Mouse (Mus musculus) right cerebral cortex, postnatal 25 days (tissue): ENCODE results near the gene Pilra.
"Not testable (repeated sequence)": the region's sequence is repeated elsewhere in the genome, so short reads cannot be mapped to it uniquely, and the experiment has no call there.

Experiments used
- DNase-seq: peaks from one replicate; pipeline ENCODE4 v3.0.0; 2022

Gene Pilra

DNA sequence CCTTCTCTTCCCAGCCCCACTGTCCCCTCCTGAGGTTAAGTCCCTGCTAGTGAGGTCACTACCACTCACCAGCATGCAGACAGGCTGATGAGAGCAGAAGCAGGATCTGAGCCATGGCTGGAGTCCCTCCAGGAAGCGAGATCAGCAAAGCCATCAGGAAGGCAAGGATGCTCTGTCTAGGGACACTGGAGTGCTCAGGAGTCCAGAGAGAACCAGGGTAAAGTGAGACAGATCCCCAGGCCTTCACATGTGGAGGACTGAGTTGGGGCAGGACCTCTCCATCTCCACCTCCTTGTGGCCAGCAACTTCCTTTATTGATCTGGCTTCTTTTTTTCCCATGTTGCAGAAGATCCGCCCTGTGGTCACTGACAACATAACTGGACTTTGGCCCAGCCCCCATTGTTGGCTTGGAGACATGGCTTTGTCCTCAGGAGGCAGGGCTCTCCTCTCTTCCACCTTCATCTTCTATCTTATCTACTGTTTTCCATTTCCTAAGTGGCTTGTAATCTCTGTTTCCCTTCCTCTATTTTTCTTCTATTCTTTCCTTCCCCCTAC is at the start of gene Pilra:
Gene Pilra, minus strand, starts transcription at position 316 of the 555 bp plus-strand sequence.
- not testable (repeated sequence) for DNase-seq

DNA sequence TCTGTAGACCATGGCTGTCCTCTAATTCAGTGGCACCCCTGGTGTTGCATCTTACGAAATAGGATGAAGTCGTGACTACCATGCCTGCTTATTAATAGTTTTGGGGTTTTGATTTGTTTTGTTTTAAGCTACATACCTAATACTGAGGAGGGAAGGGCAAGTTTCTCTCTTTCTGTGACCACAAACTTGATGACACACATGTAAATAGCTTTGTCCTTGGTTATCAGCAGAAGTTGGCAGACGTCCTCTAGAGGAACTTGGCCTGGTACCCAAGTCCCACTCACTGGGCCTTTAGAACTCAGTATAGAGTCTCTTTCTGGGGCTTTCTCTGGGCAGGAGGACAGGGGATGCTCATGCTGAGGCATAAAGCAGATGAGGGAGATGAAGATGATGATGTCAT is 47.3 kb upstream of the Pilra start:
- no peak for DNase-seq

DNA sequence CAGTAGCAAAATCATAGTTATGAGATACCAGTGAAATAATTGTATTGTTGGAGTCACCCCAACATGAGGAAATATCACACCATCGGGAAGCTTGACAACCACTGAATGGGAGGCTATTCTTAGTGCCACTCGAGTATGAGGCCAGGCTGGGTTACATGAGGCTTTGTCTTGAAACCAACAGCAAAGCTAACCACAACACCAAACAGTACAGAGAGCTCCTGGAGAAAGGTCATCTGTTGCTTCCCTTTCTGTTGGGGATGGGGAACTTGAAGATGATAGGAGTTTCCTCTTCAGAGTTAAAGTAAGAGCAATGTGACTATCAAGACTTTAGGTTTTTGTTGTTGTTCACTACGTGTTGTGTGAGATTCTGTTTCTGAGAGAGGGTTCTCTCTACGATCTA is 46.8 kb upstream of the Pilra start:
- no peak for DNase-seq

DNA sequence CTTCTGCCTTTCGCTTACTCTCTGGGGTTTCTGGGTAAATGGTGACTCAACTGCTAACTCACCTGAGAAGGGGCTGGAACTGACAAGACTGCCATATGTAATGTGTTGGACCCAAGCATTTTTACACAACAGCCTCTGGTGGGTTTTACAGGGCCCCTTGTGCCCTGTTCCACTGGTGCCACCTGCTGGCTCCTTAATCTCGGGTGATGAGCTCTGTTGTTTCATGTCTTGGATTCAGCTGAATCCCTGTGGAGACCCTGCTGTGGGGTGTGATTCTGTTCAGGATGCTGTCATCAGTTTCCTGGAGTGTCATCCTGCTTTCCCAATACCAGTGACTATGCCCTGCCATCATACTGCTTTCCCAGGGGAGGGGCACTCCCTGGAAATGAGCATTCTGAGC is 41.8 kb upstream of the Pilra start:
- no peak for DNase-seq

DNA sequence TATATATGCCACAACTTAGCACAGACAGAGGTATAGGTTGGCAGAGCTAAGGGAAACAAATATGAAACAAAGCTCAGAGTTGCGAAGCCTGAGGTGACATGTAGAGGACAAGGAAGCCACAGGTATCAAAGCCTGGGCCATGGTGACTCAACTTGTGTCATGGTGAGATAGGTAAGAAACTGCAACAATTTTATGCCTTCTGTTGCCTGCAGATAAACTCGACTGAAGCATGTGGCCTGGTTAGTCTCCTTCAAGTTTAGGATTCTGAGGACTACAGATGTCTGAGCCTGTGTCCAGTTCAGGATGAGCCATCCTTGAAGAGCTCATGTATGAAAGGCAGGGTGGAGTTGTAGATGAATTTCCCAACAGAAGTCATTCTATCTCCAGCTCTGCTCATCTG is 39.0 kb upstream of the Pilra start:
- no peak for DNase-seq

DNA sequence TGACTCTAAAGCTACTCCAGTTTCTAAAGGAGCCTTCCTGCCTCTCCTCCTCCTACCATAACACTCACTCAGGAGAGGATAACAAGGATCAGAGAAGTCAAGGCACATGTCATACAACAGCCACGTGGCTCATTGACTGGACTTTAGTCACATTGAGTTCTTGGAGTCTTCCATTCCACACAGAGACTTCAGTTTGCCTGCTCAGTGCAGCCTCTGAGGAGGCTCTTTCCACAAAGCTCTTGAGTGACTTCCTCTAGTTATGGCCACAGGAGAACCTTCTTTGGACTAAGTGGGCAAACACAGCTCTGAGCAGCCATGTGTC is 36.3 kb upstream of the Pilra start:
- DNase-seq: not testable (repeated sequence)

DNA sequence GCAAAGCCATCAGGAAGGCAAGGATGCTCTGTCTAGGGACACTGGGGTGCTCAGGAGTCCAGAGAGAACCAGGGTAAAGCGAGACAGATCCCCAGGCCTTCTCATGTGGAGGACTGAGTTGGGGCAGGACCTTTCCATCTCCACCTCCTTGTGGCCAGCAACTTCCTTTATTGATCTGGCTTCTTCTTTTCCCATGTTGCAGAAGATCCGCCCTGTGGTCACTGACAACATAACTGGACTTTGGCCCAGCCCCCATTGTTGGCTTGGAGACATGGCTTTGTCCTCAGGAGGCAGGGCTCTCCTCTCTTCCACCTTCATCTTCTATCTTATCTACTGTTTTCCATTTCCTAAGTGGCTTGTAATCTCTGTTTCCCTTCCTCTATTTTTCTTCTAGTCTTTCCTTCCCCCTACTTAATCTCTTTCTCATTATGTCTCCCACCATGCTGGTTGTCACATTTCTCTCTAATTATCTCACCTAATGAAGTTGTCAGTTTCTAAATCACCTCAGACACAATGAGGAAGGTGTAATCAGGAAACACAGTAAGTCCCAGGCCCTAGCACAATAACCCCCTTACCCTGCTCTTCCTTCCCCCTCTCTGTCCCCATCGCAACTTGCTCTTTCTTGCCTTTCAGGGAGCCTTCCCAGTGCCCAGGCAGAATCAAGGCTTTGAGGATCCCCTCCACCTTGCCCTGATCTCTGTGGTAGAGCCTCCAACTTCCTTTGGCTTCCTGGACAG is 35.7 kb upstream of the Pilra start, which contains the start of gene Pilrb2:
Gene Pilrb2, minus strand, starts transcription at position 172 of the 737 bp plus-strand sequence.
- not testable (repeated sequence) for DNase-seq

DNA sequence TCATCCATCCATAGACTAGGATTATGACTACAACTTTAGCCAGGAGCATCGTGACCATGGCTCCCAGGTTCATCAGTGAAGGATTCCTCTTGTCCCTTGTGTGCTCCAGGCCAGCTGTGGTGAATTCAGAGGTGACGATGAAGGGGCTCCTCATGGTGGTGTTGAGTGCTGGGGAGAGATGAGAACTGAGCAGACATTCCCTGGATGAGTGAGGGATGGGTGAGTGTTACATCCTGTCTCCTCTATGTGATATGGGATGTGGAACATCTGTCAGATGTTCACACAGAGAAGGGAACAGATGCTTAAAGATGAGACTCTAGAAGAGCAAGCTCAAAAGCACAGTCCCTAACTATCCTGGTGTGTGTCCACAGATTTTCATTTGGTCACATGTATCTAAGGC is 32.5 kb upstream of the Pilra start:
- DNase-seq: not testable (repeated sequence)

DNA sequence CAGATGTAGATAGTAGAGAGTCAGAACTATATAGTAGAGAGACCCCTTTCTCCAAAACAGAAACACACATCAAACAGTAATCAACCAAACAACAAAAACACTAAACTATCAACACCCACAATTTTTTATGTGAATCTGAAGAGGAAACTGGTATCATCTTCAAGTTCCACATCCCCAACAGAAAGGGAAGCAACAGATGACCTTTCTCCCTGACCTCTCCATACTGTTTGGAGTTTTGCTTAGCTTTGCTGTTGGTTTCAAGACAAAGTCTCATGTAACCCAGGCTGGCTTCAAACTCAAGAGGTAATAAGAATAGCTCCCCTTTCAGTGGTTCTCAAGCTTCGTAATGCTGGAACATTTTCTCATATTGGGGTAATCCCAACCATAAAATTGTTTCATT is 27.9 kb upstream of the Pilra start:
- not testable (repeated sequence) for DNase-seq

DNA sequence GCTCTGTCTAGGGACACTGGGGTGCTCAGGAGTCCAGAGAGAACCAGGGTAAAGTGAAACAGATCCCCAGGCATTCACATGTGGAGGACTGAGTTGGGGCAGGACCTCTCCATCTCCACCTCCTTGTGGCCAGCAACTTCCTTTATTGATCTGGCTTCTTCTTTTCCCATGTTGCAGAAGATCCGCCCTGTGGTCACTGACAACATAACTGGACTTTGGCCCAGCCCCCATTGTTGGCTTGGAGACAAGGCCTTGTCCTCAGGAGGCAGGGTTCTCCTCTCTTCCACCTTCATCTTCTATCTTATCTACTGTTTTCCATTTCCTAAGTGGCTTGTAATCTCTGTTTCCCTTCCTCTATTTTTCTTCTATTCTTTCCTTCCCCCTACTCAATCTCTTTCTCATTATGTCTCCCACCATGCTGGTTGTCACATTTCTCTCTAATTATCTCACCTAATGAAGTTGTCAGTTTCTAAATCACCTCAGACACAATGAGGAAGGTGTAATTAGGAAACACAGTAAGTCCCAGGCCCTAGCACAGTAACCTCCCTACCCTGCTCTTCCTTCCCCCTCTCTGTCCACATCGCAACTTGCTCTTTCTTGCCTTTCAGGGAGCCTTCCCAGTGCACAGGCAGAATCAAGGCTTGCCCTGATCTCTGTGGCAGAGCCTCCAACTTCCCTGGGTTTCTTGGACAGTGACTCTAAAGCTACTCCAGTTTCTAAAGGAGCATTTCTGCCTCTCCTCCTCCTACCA is 22.1 kb upstream of the Pilra start, which contains the start of gene Pilrb1:
Gene Pilrb1, minus strand, starts transcription at position 147 of the 751 bp plus-strand sequence.
- not testable (repeated sequence) for DNase-seq

DNA sequence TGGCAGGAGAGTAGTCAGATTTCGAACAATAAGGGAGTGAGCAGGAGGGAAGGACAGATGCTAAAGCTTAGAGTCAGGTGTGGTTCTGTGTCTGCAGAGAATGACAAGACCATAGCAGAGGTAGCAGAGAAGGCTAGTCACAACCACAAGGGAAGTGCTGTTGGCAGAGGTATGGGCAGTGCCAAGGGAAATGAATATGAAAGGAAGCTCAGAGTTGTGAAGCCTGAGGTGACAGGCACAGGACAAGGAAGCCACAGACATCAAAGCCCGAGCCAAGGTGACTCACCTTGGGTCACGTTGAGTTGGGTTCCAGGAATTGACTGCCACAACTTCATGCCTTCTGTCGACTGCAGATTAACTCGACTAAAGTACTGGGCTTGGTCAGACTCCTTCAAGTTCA is 20.8 kb upstream of the Pilra start:
- DNase-seq: not testable (repeated sequence)

DNA sequence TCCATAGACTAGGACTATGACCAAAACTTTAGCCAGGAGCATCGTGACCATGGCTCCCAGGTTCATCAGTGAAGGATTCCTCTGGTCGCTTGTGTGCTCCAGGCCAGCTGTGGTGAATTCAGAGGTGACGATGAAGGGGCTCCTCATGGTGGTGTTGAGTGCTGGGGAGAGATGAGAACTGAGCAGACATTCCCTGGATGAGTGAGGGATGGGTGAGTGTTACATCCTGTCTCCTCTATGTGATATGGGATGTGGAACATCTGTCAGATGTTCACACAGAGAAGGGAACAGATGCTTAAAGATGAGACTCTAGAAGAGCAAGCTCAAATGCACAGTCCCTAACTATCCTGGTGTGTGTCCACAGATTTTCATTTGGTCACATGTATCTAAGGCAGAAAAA is 18.8 kb upstream of the Pilra start:
- DNase-seq: not testable (repeated sequence)

DNA sequence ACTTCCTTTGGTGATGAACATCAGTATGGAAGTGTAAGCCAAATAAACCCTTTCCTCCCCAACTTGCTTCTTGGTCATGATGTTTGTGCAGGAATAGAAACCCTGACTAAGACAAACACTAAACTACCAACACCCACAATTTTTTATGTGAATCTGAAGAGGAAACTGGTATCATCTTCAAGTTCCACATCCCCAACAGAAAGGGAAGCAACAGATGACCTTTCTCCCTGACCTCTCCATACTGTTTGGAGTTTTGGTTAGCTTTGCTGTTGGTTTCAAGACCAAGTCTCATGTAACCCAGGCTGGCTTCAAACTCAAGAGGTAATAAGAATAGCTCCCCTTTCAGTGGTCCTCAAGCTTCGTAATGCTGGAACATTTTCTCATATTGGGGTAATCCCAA is 14.2 kb upstream of the Pilra start:
- DNase-seq: not testable (repeated sequence)

DNA sequence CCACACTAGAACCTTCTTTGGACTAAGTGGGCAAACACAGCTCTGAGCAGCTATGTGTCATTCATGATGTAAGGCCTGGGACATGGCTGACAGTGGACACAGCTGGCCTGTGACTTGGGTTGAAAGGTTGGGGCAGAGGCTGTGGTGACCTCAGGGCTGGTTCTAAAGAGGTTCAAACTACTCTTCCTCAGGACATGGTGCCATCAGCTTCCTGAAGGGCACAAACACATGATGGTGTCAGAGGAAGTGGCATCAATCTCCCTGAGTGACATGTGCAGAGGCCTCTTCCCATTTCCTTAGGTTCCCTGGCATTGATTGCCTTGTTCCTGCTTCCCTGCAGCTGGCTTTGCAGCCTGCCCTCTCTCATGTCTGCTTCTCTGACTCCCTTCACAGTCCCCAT is 1.0 kb upstream of the Pilra start:
- DNase-seq: not testable (repeated sequence)

DNA sequence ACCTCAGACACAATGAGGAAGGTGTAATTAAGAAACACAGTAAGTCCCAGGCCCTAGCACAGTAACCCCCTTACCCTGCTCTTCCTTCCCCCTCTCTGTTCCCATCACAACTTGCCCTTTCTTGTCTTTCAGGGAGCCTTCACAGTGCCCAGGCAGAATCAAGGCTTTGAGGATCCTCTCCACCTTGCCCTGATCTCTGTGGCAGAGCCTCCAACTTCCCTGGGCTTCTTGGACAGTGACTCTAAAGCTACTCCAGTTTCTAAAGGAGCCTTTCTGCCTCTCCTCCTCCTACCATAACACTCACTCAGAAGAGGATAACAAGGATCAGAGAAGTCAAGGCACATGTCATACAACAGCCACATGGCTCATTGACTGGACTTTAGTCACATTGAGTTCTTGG is 530 bp upstream of the Pilra start:
- no peak for DNase-seq

DNA sequence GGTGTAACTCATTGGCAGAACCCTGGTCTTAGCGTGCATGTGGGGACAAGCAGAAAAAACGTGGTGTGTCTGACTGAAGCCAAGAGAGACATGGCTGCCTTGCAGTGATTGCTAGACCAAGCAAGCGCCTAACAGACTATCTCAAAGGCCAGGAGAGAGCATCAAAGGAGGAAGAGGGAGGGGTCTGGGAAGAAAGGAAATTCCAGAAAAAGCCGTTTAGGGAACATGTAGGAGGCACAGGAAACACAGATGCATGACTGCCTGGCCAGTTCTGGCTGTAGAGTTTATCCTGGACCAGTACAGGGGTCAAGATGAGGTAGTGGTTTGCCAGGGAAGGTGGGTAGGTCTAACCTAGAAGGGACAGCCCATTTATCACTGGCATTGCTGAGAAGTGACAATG is 2.6 kb downstream of the Pilra start:
- no peak for DNase-seq

DNA sequence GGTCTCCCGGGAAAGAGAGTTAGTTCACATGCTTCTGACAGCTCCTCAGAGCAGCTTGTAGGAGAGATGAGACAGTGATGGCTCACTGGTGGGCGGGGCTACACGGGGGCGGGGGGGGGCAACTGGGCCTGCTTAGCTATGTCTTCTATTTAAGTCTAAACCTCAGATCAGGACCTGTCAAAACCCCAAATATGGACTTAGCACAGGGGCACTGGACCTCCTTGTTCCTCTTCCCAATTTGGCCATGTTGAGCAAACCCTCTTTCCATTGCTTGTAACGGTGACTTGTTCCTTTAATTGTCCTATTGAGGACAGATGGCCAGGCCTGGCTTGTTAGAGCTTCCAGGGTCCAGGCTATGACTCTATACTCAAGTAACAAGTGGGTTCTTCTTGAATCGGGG is 4.6 kb downstream of the Pilra start:
- DNase-seq: no peak

DNA sequence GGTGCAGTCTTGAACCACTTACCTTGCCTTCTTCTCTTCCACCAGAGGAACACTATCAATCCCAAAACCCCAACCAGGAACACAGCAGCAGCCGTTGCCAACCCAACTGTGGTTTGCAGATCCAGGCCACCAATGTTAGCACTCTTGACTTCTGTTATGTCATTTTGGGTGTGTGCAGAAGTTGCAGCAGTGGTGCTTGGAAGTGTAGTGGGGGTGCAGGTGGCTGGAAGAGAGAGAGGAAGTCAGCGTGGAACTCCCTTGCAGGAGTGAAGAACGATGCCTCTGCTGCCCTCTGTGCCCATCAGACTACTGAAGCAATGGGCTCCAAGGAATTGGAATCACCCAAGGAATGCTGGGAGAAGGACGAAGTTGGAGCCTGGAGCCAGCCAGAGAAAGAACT is 5.0 kb downstream of the Pilra start:
- no peak for DNase-seq

DNA sequence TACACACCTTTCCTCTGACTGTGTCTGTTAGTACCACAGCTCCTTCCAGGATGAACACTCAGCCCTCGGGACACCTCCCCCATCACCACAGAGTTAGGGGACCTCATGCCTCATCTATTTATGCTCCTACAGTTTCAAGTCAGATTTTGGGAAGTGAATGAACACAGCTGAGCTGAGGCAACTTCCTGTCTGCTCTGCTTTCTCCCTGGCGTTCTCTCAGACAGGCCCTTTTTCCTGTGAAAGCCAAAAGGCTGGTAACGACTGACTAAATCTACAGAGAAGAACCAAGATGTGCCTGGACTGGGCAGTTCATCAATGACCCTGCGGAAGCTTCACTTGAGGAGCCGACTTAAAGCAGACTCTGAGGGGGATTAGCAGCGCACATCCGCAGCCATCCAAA is 5.8 kb downstream of the Pilra start:
- no peak for DNase-seq

DNA sequence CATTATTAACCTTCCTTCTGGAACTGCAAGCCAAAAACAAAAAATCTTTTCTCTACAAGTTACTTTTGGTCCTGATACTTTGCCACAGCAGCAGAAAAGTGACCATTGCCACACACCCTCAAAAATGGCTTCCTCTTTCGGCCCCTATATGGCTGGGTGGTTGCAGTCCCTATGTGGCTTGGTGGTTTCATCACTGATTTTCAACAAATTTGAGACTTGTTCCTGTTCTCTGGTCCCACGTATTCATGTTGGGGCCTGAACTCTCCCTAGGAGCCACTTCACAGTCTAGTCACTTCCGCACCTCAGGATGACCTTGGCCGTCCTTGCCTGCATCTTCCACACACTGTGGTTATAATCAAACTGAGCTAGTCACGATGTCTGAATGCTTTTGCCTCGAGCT is 7.4 kb downstream of the Pilra start:
- DNase-seq: no peak

DNA sequence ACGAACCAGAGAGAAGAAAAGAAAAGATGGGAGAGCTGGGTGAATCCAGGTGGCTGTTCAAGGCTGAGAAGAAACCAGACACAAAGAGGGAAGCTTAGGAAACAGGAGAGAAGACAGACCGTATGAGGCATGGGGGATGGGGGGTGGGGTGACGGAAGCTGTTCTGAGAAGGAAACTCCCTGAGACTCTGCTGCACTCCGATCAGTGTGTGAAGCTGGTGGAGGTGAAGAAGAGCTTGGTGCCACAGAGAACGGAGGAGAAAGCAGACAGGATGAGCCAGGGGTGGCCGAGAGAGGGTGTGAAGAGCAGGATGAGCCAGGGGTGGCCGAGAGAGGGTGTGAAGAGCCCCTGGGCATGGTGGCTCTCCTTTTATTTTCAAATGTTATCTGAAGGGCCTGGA is 9.7 kb downstream of the Pilra start:
- no peak for DNase-seq

DNA sequence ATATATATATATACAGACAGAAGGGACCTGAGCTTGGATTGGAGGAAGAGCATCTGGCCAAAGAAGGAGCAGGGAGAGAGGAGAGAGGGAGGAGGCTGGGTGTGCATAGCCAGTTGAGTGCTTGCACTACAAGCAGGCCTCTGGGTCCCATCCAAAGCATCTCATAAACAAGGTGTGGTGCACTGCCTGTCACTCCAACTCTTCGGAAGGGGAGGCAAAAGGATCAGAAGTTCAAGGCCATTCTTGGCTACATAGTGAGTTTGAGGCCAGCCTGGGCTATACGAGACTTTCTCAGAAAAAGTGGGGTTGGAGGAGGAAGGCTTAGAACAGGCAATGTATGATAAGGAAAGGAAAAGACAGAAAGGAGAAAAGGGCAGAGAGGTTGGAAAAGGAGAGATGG is 10.1 kb downstream of the Pilra start:
- DNase-seq: no peak

DNA sequence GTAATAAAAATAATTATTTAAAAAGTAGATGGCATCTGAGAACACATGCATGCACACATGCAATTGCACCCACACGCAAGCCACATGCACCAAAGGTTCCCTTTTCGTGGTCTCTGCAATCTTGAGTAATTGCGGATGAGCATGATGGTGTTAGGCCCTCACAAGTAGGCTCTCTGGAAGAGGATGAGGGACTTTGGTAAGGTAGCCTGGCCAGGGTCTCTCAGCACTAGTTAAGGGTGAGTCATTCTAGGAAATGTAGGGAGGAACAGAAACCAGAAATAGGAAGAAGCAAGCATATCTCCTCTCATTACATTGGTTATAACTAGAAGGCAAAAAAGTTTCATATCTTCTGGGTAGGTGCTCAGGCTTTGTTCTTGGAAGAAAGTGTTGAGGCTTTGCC is 11.1 kb downstream of the Pilra start:
- no peak for DNase-seq

DNA sequence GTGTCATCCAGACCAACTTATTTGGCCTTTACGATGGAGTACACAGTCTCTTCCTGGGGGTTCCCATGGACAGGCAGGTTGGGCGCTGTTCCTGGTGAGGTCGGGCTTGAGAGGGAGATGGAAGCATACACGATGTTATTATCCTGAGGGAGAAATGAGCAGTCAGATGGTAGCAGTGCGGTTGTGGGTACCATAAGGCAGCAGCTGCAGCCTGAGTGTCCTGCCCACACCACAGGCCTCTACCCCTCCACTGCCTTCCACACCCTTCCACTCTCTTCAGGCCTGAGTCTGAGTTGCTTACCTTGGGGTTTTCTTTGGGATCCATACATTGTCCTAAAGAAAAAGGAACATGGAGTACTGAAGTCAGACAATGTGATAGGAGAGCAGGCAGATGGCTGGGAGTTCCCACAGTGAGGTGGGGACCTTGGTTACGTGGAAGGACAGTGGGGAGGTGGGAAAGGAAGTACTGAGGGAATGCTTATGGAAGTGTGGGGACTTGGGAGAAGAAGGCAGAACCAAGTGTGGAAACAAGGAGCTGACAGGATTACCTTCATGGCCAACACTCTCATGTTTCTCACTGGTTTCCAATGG is 12.5 kb downstream of the Pilra start:
- no peak for DNase-seq
